Mouse (Mus musculus) midbrain, embryonic 15.5 days (tissue): ENCODE measurements around the gene Arhgap8. TPM values are rescaled to one million over a fixed set of nuclear protein-coding genes. Genes with fewer than 3 reads are reported as not detected.

ENCODE experiments used
- ATAC-seq: fragments of 200-750 bp; cut with Nextera tagmentation; replicated peaks from 2 replicates; pipeline ENCODE4 v1.8.0; 2017; ENCODE audit warnings: moderate TSS enrichment
- H3K27ac ChIP-seq: fragments of 300-500 bp; sonication (generic); 2 replicates; pipeline ENCODE4 v1.5.1; 2015; ENCODE audit warnings: mild to moderate bottlenecking, inconsistent platforms
- H3K27me3 ChIP-seq: fragments of 300-500 bp; sonication (generic); replicated peaks from 2 replicates; pipeline ENCODE4 v1.6.1; 2015; ENCODE audit warnings: inconsistent platforms
- H3K36me3 ChIP-seq: fragments of 300-500 bp; sonication (generic); replicated peaks from 2 replicates; pipeline ENCODE4 v1.6.1; 2015; ENCODE audit warnings: inconsistent platforms
- H3K4me1 ChIP-seq: fragments of 300-500 bp; sonication (generic); 2 replicates; pipeline ENCODE4 v1.6.1; 2015; ENCODE audit warnings: inconsistent platforms
- H3K4me2 ChIP-seq: fragments of 300-500 bp; sonication (generic); 2 replicates; pipeline ENCODE4 v1.6.1; 2015; ENCODE audit warnings: inconsistent platforms, mild to moderate bottlenecking, moderate library complexity
- H3K4me3 ChIP-seq: fragments of 300-500 bp; sonication (generic); 2 replicates; pipeline ENCODE4 v1.5.1; 2015; ENCODE audit warnings: mild to moderate bottlenecking, inconsistent platforms
- H3K9ac ChIP-seq: fragments of 300-500 bp; sonication (generic); 2 replicates; pipeline ENCODE4 v1.6.1; 2015; ENCODE audit warnings: mild to moderate bottlenecking, inconsistent platforms
- H3K9me3 ChIP-seq: fragments of 300-500 bp; sonication (generic); 2 replicates; pipeline ENCODE4 v1.6.1; 2016; ENCODE audit warnings: inconsistent platforms
- WGBS: fragments of 180-500 bp; shearing (Covaris S2); methylation state at CpG from one replicate; pipeline ENCODE4 v1.1.7; 2015; ENCODE audit warnings: mixed read lengths; 5-methylcytosine and 5-hydroxymethylcytosine counted together
- polyA plus RNA-seq: library from polyadenylated mRNA; unstranded; fragments of >200 nt; fragmentation: Nextera tagmentation; extraction: Ambion mirVana; gene quantifications from 2 replicates; pipeline ENCODE4 v1.2.1, GENCODE M21; 2015

Gene Arhgap8
- polyA plus RNA-seq, 1 experiment from 2014 or later: 0.59 TPM

GRCm38 (mm10) chr15:84775421-84776174, 55.7 kb downstream of the Arhgap8 start:
- peak overlapping the region; percentile 34 for H3K4me2 ChIP-seq
- H3K9ac ChIP-seq: no peak overlapping the region
- H3K4me3 ChIP-seq: no peak overlapping the region
- peaks cover 18% of the 10 kb centered on the region for H3K4me1 ChIP-seq
- H3K9me3 ChIP-seq: no peaks in the 10 kb centered on the region
- H3K27me3 ChIP-seq: no peaks in the 10 kb centered on the region
- H3K36me3 ChIP-seq: no peaks in the 10 kb centered on the region
- no peak overlapping the region for H3K27ac ChIP-seq
- peak; percentile 38; the same call in 1 of the 2 replicates for ATAC-seq
- WGBS: 8% methylated on average over 20 of the region's 20 CpGs

- H3K27ac ChIP-seq: no peak overlapping the region
- 33% methylated on average over 5 of the region's 5 CpGs for WGBS
- H3K4me3 ChIP-seq: no peak overlapping the region
- no peaks in the 10 kb centered on the region for H3K9me3 ChIP-seq
- no peak overlapping the region for H3K9ac ChIP-seq
- ATAC-seq: no peak
- H3K27me3 ChIP-seq: no peaks in the 10 kb centered on the region
- no peak overlapping the region for H3K4me2 ChIP-seq
- no peaks in the 10 kb centered on the region for H3K36me3 ChIP-seq
- peaks cover 18% of the 10 kb centered on the region for H3K4me1 ChIP-seq
These were observed 58.7 kb downstream of the Arhgap8 start for GRCm38 (mm10) chr15:84778587-84778986.

GRCm38 (mm10) chr15:84784812-84785211, 65.0 kb downstream of the Arhgap8 start:
- H3K9me3 ChIP-seq: no peaks in the 10 kb centered on the region
- H3K27me3 ChIP-seq: no peaks in the 10 kb centered on the region
- WGBS: 96% methylated on average over 16 of the region's 16 CpGs
- H3K36me3 ChIP-seq: 0 out of 2 replicates have a peak, but pooled peaks cover 7% of the 10 kb centered on the region
- no peaks in the 10 kb centered on the region for H3K4me1 ChIP-seq
- H3K4me2 ChIP-seq: no peak overlapping the region
- H3K27ac ChIP-seq: no peak overlapping the region
- H3K9ac ChIP-seq: no peak overlapping the region
- no peak overlapping the region for H3K4me3 ChIP-seq
- no peak for ATAC-seq

GRCm38 (mm10) chr15:84787161-84787560, 67.3 kb downstream of the Arhgap8 start:
- Histone ChIP-seq H3K36me3 (0 out of 2 replicates have a peak, but pooled peaks cover 13% of the 10 kb centered on the region), H3K27me3 (no peaks in the 10 kb centered on the region), H3K4me2 (no peak overlapping the region), H3K9ac (no peak overlapping the region), H3K4me1 (no peaks in the 10 kb centered on the region), H3K4me3 (no peak overlapping the region), H3K9me3 (no peaks in the 10 kb centered on the region), H3K27ac (no peak overlapping the region)
- no peak for ATAC-seq
- WGBS: 63% methylated on average over 10 of the region's 10 CpGs

- Histone ChIP-seq H3K27me3 (no peaks in the 10 kb centered on the region), H3K4me1 (no peaks in the 10 kb centered on the region), H3K9me3 (no peaks in the 10 kb centered on the region), H3K4me3 (no peak overlapping the region), H3K4me2 (no peak overlapping the region), H3K9ac (no peak overlapping the region), H3K36me3 (peaks cover 22% of the 10 kb centered on the region; the same call in 1 of the 2 replicates), H3K27ac (no peak overlapping the region)
- ATAC-seq: no peak
- WGBS: 79% methylated on average over 5 of the region's 5 CpGs
These were observed 73.8 kb downstream of the Arhgap8 start for GRCm38 (mm10) chr15:84793649-84794048.

GRCm38 (mm10) chr15:84800132-84800531, 80.3 kb downstream of the Arhgap8 start:
- Histone ChIP-seq H3K4me2 (no peak overlapping the region), H3K36me3 (peaks cover 16% of the 10 kb centered on the region; the same call in 1 of the 2 replicates)

GRCm38 (mm10) chr15:84803685-84804084, 83.8 kb downstream of the Arhgap8 start:
- H3K27ac ChIP-seq: no peak overlapping the region
- no peaks in the 10 kb centered on the region for H3K36me3 ChIP-seq
- H3K27me3 ChIP-seq: no peaks in the 10 kb centered on the region
- H3K4me1 ChIP-seq: no peaks in the 10 kb centered on the region
- no peak overlapping the region for H3K9ac ChIP-seq
- no peaks in the 10 kb centered on the region for H3K9me3 ChIP-seq
- no peak overlapping the region for H3K4me2 ChIP-seq
- ATAC-seq: no peak
- no peak overlapping the region for H3K4me3 ChIP-seq
- WGBS: 52% methylated on average over 3 of the region's 3 CpGs

More at GRCm38 (mm10) chr15:84800132-84800531, 80.3 kb downstream of the Arhgap8 start:
- Histone ChIP-seq H3K9me3 (no peaks in the 10 kb centered on the region), H3K27ac (no peak overlapping the region), H3K27me3 (no peaks in the 10 kb centered on the region), H3K9ac (no peak overlapping the region), H3K4me3 (no peak overlapping the region), H3K4me1 (no peaks in the 10 kb centered on the region)
- no peak for ATAC-seq
- 78% methylated on average over 5 of the region's 5 CpGs for WGBS

GRCm38 (mm10) chr15:84809275-84809952, 89.6 kb downstream of the Arhgap8 start:
- H3K9ac ChIP-seq: no peak overlapping the region
- H3K27ac ChIP-seq: no peak overlapping the region
- H3K4me3 ChIP-seq: no peak overlapping the region
- peaks cover 22% of the 10 kb centered on the region for H3K4me1 ChIP-seq
- ATAC-seq: no peak
- H3K27me3 ChIP-seq: no peaks in the 10 kb centered on the region
- no peaks in the 10 kb centered on the region for H3K9me3 ChIP-seq
- WGBS: 75% methylated on average over 21 of the region's 21 CpGs
- no peak overlapping the region for H3K4me2 ChIP-seq
- no peaks in the 10 kb centered on the region for H3K36me3 ChIP-seq

- Histone ChIP-seq H3K4me3 (no peak overlapping the region), H3K27ac (no peak overlapping the region), H3K9me3 (no peaks in the 10 kb centered on the region), H3K36me3 (no peaks in the 10 kb centered on the region), H3K4me2 (no peak overlapping the region), H3K9ac (no peak overlapping the region), H3K4me1 (peaks cover 39% of the 10 kb centered on the region), H3K27me3 (no peaks in the 10 kb centered on the region)
- no peak for ATAC-seq
- 69% methylated on average over 5 of the region's 5 CpGs for WGBS
These were observed 91.3 kb downstream of the Arhgap8 start for GRCm38 (mm10) chr15:84811126-84811525.

- Histone ChIP-seq H3K4me3 (no peak overlapping the region), H3K9me3 (no peaks in the 10 kb centered on the region), H3K9ac (no peak overlapping the region), H3K36me3 (no peaks in the 10 kb centered on the region), H3K27ac (peak overlapping the region; percentile 60), H3K4me1 (peaks cover 51% of the 10 kb centered on the region), H3K27me3 (no peaks in the 10 kb centered on the region), H3K4me2 (peak overlapping the region; percentile 11)
- peak; percentile 63 for ATAC-seq
- WGBS: 20% methylated on average over 11 of the region's 11 CpGs
These were observed 93.0 kb downstream of the Arhgap8 start for GRCm38 (mm10) chr15:84812831-84813357.

GRCm38 (mm10) chr15:84815171-84815570, 95.3 kb downstream of the Arhgap8 start:
- no peak; the same call in 1 of the 2 replicates for ATAC-seq
- H3K36me3 ChIP-seq: no peaks in the 10 kb centered on the region
- WGBS: 21% methylated on average over 4 of the region's 4 CpGs
- H3K4me3 ChIP-seq: no peak overlapping the region
- no peaks in the 10 kb centered on the region for H3K9me3 ChIP-seq
- no peak overlapping the region for H3K9ac ChIP-seq
- H3K27me3 ChIP-seq: no peaks in the 10 kb centered on the region
- peaks cover 70% of the 10 kb centered on the region for H3K4me1 ChIP-seq
- H3K27ac ChIP-seq: peak overlapping the region; percentile 52
- no peak overlapping the region for H3K4me2 ChIP-seq

GRCm38 (mm10) chr15:84817589-84817988, 97.7 kb downstream of the Arhgap8 start:
- Histone ChIP-seq H3K4me3 (no peak overlapping the region), H3K4me1 (peaks cover 60% of the 10 kb centered on the region)
- WGBS: 77% methylated on average over 3 of the region's 3 CpGs

More at GRCm38 (mm10) chr15:84817589-84817988, 97.7 kb downstream of the Arhgap8 start:
- Histone ChIP-seq H3K9ac (no peak overlapping the region), H3K9me3 (no peaks in the 10 kb centered on the region), H3K27me3 (no peaks in the 10 kb centered on the region), H3K27ac (no peak overlapping the region), H3K4me2 (no peak overlapping the region), H3K36me3 (no peaks in the 10 kb centered on the region)
- ATAC-seq: no peak
